Mouse (Mus musculus) gastrocnemius, postnatal 10 days (tissue): ENCODE results near the gene Rsl24d1. TPM values are rescaled to one million over a fixed set of nuclear protein-coding genes. Genes with fewer than 3 reads are reported as not detected.
"Not testable (repeated sequence)": the region's sequence is repeated elsewhere in the genome, so short reads cannot be mapped to it uniquely, and the experiment has no call there.

Experiments
- DNase-seq: peaks from one replicate; pipeline ENCODE4 v3.0.0; 2021; ENCODE audit warnings: mixed read lengths
- total RNA-seq, 2 experiments: library from RNA; stranded (reverse); gene quantifications; 2 replicates each; pipeline ENCODE4 v1.2.3; 2021

The Rsl24d1 gene
- total RNA-seq, 2 experiments from 2014 or later: 42.0 to 43.2 TPM

GRCm38 (mm10) chr9:73101536-73101935, 11.7 kb upstream of the Rsl24d1 start, which contains the start of gene Khdc3:
Gene Khdc3 (plus strand): TSS chr9:73101836.
- no peak for DNase-seq

- DNase-seq: no peak
These were observed 11.0 kb upstream of the Rsl24d1 start, which contains the start of gene Gm20509 for GRCm38 (mm10) chr9:73102181-73102580. Gene Gm20509 (plus strand): TSS chr9:73102470.

GRCm38 (mm10) chr9:73103159-73103879, 9.9 kb upstream of the Rsl24d1 start:
- peak; percentile 57 for DNase-seq

GRCm38 (mm10) chr9:73103880-73104198, 9.4 kb upstream of the Rsl24d1 start:
- no peak for DNase-seq

GRCm38 (mm10) chr9:73105141-73105540, 8.1 kb upstream of the Rsl24d1 start:
- DNase-seq: no peak

- no peak for DNase-seq
These were observed 7.5 kb upstream of the Rsl24d1 start for GRCm38 (mm10) chr9:73105771-73106170.

GRCm38 (mm10) chr9:73116704-73117103, 3.5 kb downstream of the Rsl24d1 start:
- not testable (repeated sequence) for DNase-seq

GRCm38 (mm10) chr9:73118012-73118411, 4.8 kb downstream of the Rsl24d1 start:
- DNase-seq: no peak

- DNase-seq: no peak
These were observed 8.5 kb downstream of the Rsl24d1 start for GRCm38 (mm10) chr9:73121735-73122134.

- DNase-seq: no peak
These were observed 11.9 kb downstream of the Rsl24d1 start for GRCm38 (mm10) chr9:73125043-73125570.

GRCm38 (mm10) chr9:73127457-73127856, 14.2 kb downstream of the Rsl24d1 start:
- DNase-seq: no peak

- DNase-seq: no peak
These were observed 16.6 kb downstream of the Rsl24d1 start for GRCm38 (mm10) chr9:73129875-73130274.

GRCm38 (mm10) chr9:73130529-73130928, 17.3 kb downstream of the Rsl24d1 start:
- DNase-seq: no peak

- DNase-seq: no peak
These were observed 24.2 kb downstream of the Rsl24d1 start for GRCm38 (mm10) chr9:73137341-73137886.

- DNase-seq: no peak
These were observed 41.1 kb downstream of the Rsl24d1 start for GRCm38 (mm10) chr9:73154347-73154746.

- DNase-seq: no peak
These were observed 44.7 kb downstream of the Rsl24d1 start for GRCm38 (mm10) chr9:73157968-73158367.

GRCm38 (mm10) chr9:73159265-73159664, 46.0 kb downstream of the Rsl24d1 start:
- DNase-seq: no peak

GRCm38 (mm10) chr9:73162571-73163333, 49.5 kb downstream of the Rsl24d1 start:
- peak; percentile 76 for DNase-seq

- no peak for DNase-seq
These were observed 52.4 kb downstream of the Rsl24d1 start for GRCm38 (mm10) chr9:73165631-73166030.
